Mouse (Mus musculus) heart, adult 2 months (tissue): ENCODE measurements around the gene Dlx2.

Experiments
- CTCF ChIP-seq: fragments of 200-600 bp; IDR thresholded peaks from 2 replicates; pipeline ENCODE4 v1.8.1; 2022; ENCODE audit warnings: antibody characterized with exemption, mild to moderate bottlenecking, moderate library complexity
- POLR2A ChIP-seq: fragments of 200-500 bp; IDR thresholded peaks from 2 replicates; pipeline ENCODE4 v1.6.1; 2011; ENCODE audit warnings: mild to moderate bottlenecking, low read depth, low read length, control low read depth; ENCODE audit not compliant: insufficient read depth

- no peak for TF ChIP-seq CTCF
- TF ChIP-seq POLR2A = no peak
Observed at GRCm38 (mm10) chr2:71494503-71494902, 52.1 kb downstream of the Dlx2 start.
